Mouse (Mus musculus): ENCODE measurements around the gene Pebp1.
A peak's percentile ranks its signal among the peaks of the same experiment; 100 is the strongest.

DNA sequence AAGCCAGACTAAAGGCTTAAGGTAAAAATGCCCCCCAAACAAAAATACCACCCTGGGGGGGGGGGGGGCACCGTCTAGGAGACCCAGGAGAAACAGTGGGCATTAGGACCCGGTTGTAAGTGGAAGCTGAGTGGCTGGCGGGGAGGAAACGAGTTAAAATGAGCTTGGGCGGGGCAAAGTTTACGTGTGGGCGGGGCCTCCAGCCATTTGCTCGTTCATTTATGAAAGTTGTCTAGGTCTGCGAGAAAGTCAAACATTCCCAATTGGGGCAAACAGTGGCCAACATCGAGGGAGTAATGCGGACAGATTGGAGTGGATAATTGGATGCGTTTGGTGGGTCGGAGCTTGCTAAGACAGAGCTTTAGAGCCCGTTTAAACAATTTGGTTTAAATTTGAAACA, 26.0 kb upstream of the Pebp1 start:
- peak; percentile 55; the same call in 1 of the 2 replicates for TF ChIP-seq POLR2A (IDR thresholded peaks at IDR 0.05; ENCODE audit: low read depth, low read length)
- TF ChIP-seq CTCF (IDR thresholded peaks at IDR 0.05; ENCODE audit: borderline replicate concordance, insufficient read depth, low read length): no peak
